Mouse (Mus musculus): Measurements from ENCODE around the gene Timd4. TPM values are rescaled to one million over a fixed set of nuclear protein-coding genes. Genes with fewer than 3 reads are reported as not detected.

Timd4 gene
- total RNA-seq, 2 experiments from 2014 or later = not detected

Other genes with a start within 250 kb of the Timd4 start
- not detected in 2 replicates for gene BC053393, start 239.3 kb upstream of the Timd4 start, total RNA-seq (2014; fragmentation: Nextera tagmentation)
- not detected in 2 replicates for gene BC053393, start 239.3 kb upstream of the Timd4 start, total RNA-seq (2017)
- not detected in 2 replicates for gene Dppa1, start 181.5 kb upstream of the Timd4 start, total RNA-seq (2014; fragmentation: Nextera tagmentation)
- not detected in 2 replicates for gene Dppa1, start 181.5 kb upstream of the Timd4 start, total RNA-seq (2017)
- gene Timd2, start 103.7 kb upstream of the Timd4 start, total RNA-seq (2014; fragmentation: Nextera tagmentation) = not detected in 2 replicates
- gene Timd2, start 103.7 kb upstream of the Timd4 start, total RNA-seq (2017) = not detected in 2 replicates
- not detected in 2 replicates for gene Havcr1, start 75.7 kb upstream of the Timd4 start, total RNA-seq (2014; fragmentation: Nextera tagmentation)
- 1.8 TPM in 1 of 2 replicates, not detected in the other for gene Havcr1, start 75.7 kb upstream of the Timd4 start, total RNA-seq (2017)